Mouse (Mus musculus) neural tube, embryonic 15.5 days (tissue): ENCODE data around the gene Dlk2. TPM values are rescaled to one million over a fixed set of nuclear protein-coding genes. Genes with fewer than 3 reads are reported as not detected.

Experiments
- ATAC-seq: fragments of 200-750 bp; cut with Nextera tagmentation; 2 replicates; pipeline ENCODE4 v1.8.0; 2017; ENCODE audit warnings: mild to moderate bottlenecking, moderate TSS enrichment, moderate library complexity; ENCODE audit not compliant: low FRiP score
- H3K27ac ChIP-seq: fragments of 300-500 bp; sonication (generic); replicated peaks from 2 replicates; pipeline ENCODE4 v1.5.1; 2015; ENCODE audit warnings: mild to moderate bottlenecking, inconsistent platforms
- H3K27me3 ChIP-seq: fragments of 300-500 bp; sonication (generic); replicated peaks from 2 replicates; pipeline ENCODE4 v1.6.1; 2015; ENCODE audit warnings: inconsistent platforms
- H3K36me3 ChIP-seq: fragments of 300-500 bp; sonication (generic); 2 replicates; pipeline ENCODE4 v1.6.1; 2015; ENCODE audit warnings: inconsistent platforms
- H3K4me1 ChIP-seq: fragments of 300-500 bp; sonication (generic); 2 replicates; pipeline ENCODE4 v1.6.1; 2015; ENCODE audit warnings: inconsistent platforms
- H3K4me2 ChIP-seq: fragments of 300-500 bp; sonication (generic); 2 replicates; pipeline ENCODE4 v1.6.1; 2015; ENCODE audit warnings: inconsistent platforms, mild to moderate bottlenecking, moderate library complexity
- H3K4me3 ChIP-seq: fragments of 300-500 bp; sonication (generic); replicated peaks from 2 replicates; pipeline ENCODE4 v1.5.1; 2015; ENCODE audit warnings: mild to moderate bottlenecking, inconsistent platforms
- H3K9ac ChIP-seq: fragments of 300-500 bp; sonication (generic); replicated peaks from 2 replicates; pipeline ENCODE4 v1.6.1; 2015; ENCODE audit warnings: mild to moderate bottlenecking, inconsistent platforms
- H3K9me3 ChIP-seq: fragments of 300-500 bp; sonication (generic); replicated peaks from 2 replicates; pipeline ENCODE4 v1.6.1; 2016; ENCODE audit warnings: inconsistent platforms
- WGBS: fragments of 180-500 bp; shearing (Covaris S2); methylation state at CpG from one replicate; pipeline ENCODE4 v1.1.7; 2015; ENCODE audit warnings: mixed read lengths; 5-methylcytosine and 5-hydroxymethylcytosine counted together
- polyA plus RNA-seq: library from polyadenylated mRNA; unstranded; fragments of >200 nt; fragmentation: Nextera tagmentation; extraction: Ambion mirVana; gene quantifications from 2 replicates; pipeline ENCODE4 v1.2.1, GENCODE M21; 2015

Dlk2 gene
- polyA plus RNA-seq, 1 experiment from 2014 or later: 27.4 TPM

DNA sequence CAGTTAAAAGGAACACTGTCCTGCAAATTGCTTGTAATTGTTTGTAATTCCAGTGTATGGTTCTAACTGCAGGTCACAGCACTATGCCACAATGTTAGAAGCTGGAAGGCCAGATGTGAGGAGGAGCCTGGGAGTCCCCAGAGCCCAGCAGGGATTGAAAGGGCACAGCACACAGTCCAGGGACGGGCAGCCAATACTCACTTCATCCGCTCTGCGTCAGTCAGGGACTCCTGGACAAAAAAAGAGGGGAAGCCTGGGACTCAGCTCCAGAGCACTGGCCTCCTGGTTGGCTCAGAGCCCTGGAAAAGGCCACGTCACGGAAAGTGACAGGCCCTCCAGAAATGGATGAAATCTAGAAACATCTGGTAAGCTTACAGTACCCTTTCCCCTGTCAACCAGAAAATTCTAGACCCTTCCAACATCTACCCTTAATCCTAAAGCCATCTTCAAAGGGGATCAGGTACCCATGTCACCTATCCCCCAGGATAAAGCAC is 35.0 kb upstream of the Dlk2 start:
- WGBS: 91% methylated on average over 5 of the region's 5 CpGs
- 0 out of 2 replicates have a peak, but pooled peaks cover 3% of the 10 kb centered on the region for H3K4me1 ChIP-seq
- no peak for ATAC-seq
- H3K4me3 ChIP-seq: no peak overlapping the region
- no peak overlapping the region for H3K4me2 ChIP-seq
- no peaks in the 10 kb centered on the region for H3K9me3 ChIP-seq
- H3K36me3 ChIP-seq: peaks cover 68% of the 10 kb centered on the region
- H3K27me3 ChIP-seq: no peaks in the 10 kb centered on the region
- no peak overlapping the region for H3K9ac ChIP-seq
- no peak overlapping the region for H3K27ac ChIP-seq

DNA sequence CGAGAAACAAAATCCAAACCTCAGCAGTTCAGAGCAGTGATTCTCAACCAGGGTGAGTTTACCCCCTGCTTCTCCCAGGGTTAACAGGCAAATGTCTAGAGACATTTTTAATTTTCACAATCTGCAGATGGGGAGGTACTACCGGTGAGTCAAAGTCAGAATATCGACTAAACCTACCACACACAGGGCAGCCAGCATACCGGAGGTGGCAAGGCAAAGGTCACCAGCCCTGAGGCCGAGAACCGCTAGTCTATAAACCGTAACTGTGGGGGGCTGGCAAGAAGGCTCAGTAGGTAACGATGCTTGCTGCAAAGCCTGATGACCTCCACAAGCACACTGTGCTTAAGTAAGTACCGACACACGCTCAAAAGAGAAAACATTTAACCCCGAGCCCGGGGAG is 31.7 kb upstream of the Dlk2 start:
- 0 out of 2 replicates have a peak, but pooled peaks cover 3% of the 10 kb centered on the region for H3K4me1 ChIP-seq
- no peak overlapping the region for H3K27ac ChIP-seq
- no peak overlapping the region for H3K4me3 ChIP-seq
- no peak; the same call in 1 of the 2 replicates for ATAC-seq
- H3K36me3 ChIP-seq: peaks cover 41% of the 10 kb centered on the region
- WGBS: 89% methylated on average over 12 of the region's 12 CpGs
- H3K27me3 ChIP-seq: no peaks in the 10 kb centered on the region
- H3K9me3 ChIP-seq: no peaks in the 10 kb centered on the region
- H3K9ac ChIP-seq: no peak overlapping the region
- no peak overlapping the region for H3K4me2 ChIP-seq

DNA sequence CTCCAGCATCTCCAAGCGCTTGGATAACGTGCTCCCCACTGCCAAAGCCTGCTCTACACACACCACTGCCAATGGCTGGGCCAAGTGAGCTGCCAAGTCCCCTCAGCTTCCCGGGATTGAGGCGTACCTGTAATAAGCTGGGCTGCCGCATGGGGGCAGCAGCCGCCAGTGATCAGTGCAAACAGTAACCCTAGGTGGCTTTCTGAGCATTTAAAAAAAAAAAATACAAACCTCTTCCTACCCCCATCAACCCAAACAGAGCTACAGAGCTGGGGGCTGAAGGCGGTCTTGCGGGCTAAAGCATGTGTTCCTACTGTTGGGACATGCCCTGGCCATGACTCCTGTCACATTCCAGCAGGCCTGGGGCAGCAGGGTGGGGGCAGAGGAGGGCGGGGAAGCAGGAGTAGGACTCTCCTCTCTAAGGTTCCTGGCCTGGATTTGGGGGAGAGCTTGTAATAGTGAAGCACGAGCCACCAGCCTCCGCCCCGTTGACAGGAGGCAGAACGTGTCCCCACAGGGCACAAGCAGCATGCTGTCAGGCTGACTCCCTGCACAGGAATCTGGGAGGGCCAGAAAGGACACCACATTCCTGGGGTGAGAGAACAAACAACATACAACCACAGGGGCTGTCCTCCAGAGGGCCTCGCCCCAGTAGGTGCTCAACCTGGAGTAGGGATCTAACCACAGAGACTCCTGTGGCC is 31.2 kb upstream of the Dlk2 start:
- no peak overlapping the region for H3K4me2 ChIP-seq
- no peaks in the 10 kb centered on the region for H3K27me3 ChIP-seq
- no peak overlapping the region for H3K9ac ChIP-seq
- H3K27ac ChIP-seq: no peak overlapping the region
- 34% methylated on average over 14 of the region's 14 CpGs for WGBS
- no peaks in the 10 kb centered on the region for H3K9me3 ChIP-seq
- ATAC-seq: peak; percentile 58
- peaks cover 41% of the 10 kb centered on the region for H3K36me3 ChIP-seq
- H3K4me1 ChIP-seq: 0 out of 2 replicates have a peak, but pooled peaks cover 3% of the 10 kb centered on the region
- no peak overlapping the region for H3K4me3 ChIP-seq

DNA sequence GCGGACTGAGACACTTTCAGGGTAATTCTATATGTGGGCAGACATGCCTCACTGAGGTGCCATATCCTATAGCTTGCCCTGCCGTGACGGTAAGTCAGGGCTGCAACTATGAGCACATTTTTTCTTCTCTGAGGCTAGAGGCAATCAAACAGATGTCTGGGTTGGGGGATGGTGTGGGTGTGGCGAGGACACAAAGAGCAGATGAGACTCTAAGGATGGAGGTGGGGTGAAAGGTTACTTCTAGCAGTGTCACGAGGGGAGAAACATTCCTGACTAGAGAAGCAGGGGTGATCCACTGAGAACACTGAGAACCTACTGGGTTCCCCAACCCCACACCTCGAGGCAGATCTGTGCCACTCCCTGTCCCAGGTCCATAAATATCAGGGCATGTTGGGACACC is 30.2 kb upstream of the Dlk2 start:
- WGBS: 62% methylated on average over 6 of the region's 6 CpGs
- Histone ChIP-seq H3K4me3 (no peak overlapping the region), H3K9ac (no peak overlapping the region), H3K4me1 (0 out of 2 replicates have a peak, but pooled peaks cover 3% of the 10 kb centered on the region), H3K4me2 (no peak overlapping the region), H3K27me3 (no peaks in the 10 kb centered on the region), H3K36me3 (peaks cover 41% of the 10 kb centered on the region), H3K9me3 (no peaks in the 10 kb centered on the region), H3K27ac (no peak overlapping the region)
- ATAC-seq: no peak

GRCm38 (mm10) chr17:46267511-46267910 is 29.7 kb upstream of the Dlk2 start:
- no peak overlapping the region for H3K4me2 ChIP-seq
- 91% methylated on average over 7 of the region's 7 CpGs for WGBS
- H3K9me3 ChIP-seq: no peaks in the 10 kb centered on the region

GRCm38 (mm10) chr17:46268026-46268720 is 29.0 kb upstream of the Dlk2 start:
- peaks cover 29% of the 10 kb centered on the region for H3K36me3 ChIP-seq
- ATAC-seq: no peak
- no peak overlapping the region for H3K9ac ChIP-seq
- H3K27me3 ChIP-seq: no peaks in the 10 kb centered on the region
- H3K9me3 ChIP-seq: no peaks in the 10 kb centered on the region
- H3K4me2 ChIP-seq: no peak overlapping the region
- 86% methylated on average over 10 of the region's 10 CpGs for WGBS
- no peak overlapping the region for H3K27ac ChIP-seq
- H3K4me3 ChIP-seq: no peak overlapping the region
- 0 out of 2 replicates have a peak, but pooled peaks cover 3% of the 10 kb centered on the region for H3K4me1 ChIP-seq

More at GRCm38 (mm10) chr17:46267511-46267910, 29.7 kb upstream of the Dlk2 start:
- Histone ChIP-seq H3K36me3 (peaks cover 35% of the 10 kb centered on the region), H3K9ac (no peak overlapping the region), H3K4me1 (0 out of 2 replicates have a peak, but pooled peaks cover 3% of the 10 kb centered on the region), H3K27ac (no peak overlapping the region), H3K4me3 (no peak overlapping the region), H3K27me3 (no peaks in the 10 kb centered on the region)
- no peak for ATAC-seq

- H3K27ac ChIP-seq: no peak overlapping the region
- 0 out of 2 replicates have a peak, but pooled peaks cover 5% of the 10 kb centered on the region for H3K4me1 ChIP-seq
- H3K9me3 ChIP-seq: no peaks in the 10 kb centered on the region
- H3K27me3 ChIP-seq: no peaks in the 10 kb centered on the region
- H3K4me2 ChIP-seq: no peak overlapping the region
- H3K4me3 ChIP-seq: no peak overlapping the region
- H3K9ac ChIP-seq: no peak overlapping the region
- WGBS: 84% methylated on average over 19 of the region's 19 CpGs
- no peak for ATAC-seq
- peaks cover 14% of the 10 kb centered on the region for H3K36me3 ChIP-seq
Measured at GRCm38 (mm10) chr17:46269771-46270534, 27.3 kb upstream of the Dlk2 start.

GRCm38 (mm10) chr17:46272058-46272457 is 25.2 kb upstream of the Dlk2 start:
- H3K9me3 ChIP-seq: no peaks in the 10 kb centered on the region
- ATAC-seq: no peak
- 74% methylated on average over 2 of the region's 2 CpGs for WGBS

GRCm38 (mm10) chr17:46272675-46273074 is 24.5 kb upstream of the Dlk2 start:
- Histone ChIP-seq H3K4me2 (no peak overlapping the region), H3K27me3 (no peaks in the 10 kb centered on the region), H3K9me3 (no peaks in the 10 kb centered on the region), H3K27ac (no peak overlapping the region), H3K36me3 (peaks cover 14% of the 10 kb centered on the region), H3K9ac (no peak overlapping the region), H3K4me3 (no peak overlapping the region), H3K4me1 (0 out of 2 replicates have a peak, but pooled peaks cover 2% of the 10 kb centered on the region)
- WGBS: 90% methylated on average over 5 of the region's 5 CpGs
- ATAC-seq: no peak

More at GRCm38 (mm10) chr17:46272058-46272457, 25.2 kb upstream of the Dlk2 start:
- no peak overlapping the region for H3K27ac ChIP-seq
- peaks cover 14% of the 10 kb centered on the region for H3K36me3 ChIP-seq
- H3K27me3 ChIP-seq: no peaks in the 10 kb centered on the region
- H3K9ac ChIP-seq: no peak overlapping the region
- H3K4me2 ChIP-seq: no peak overlapping the region
- 0 out of 2 replicates have a peak, but pooled peaks cover 2% of the 10 kb centered on the region for H3K4me1 ChIP-seq
- H3K4me3 ChIP-seq: no peak overlapping the region

DNA sequence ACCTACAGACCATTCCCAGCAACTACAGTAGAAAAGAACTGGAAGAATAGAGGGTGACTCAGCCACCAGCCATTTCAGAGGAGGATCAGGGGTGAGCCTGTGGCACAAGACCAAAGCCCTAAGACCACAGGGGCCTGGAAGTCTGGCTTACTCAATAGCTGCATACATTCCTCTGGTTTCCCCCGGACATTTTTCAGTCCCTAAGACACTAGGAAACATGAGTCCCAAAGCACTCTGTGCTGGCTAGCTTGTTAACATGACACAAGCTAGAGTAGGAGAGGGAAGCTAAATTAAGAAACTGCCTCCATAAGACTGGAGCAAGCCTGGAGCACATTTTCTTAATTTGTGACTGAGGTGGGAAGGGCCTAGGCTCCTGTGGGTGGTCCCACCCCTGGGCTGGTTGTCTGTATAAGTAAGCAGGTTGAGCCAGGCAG is 23.4 kb upstream of the Dlk2 start:
- Histone ChIP-seq H3K9me3 (no peaks in the 10 kb centered on the region), H3K27me3 (no peaks in the 10 kb centered on the region), H3K4me1 (0 out of 2 replicates have a peak, but pooled peaks cover 2% of the 10 kb centered on the region), H3K4me3 (no peak overlapping the region), H3K9ac (no peak overlapping the region), H3K4me2 (no peak overlapping the region), H3K27ac (no peak overlapping the region), H3K36me3 (peaks cover 19% of the 10 kb centered on the region)
- 79% methylated on average over 1 of the region's 1 CpGs for WGBS
- ATAC-seq: no peak

DNA sequence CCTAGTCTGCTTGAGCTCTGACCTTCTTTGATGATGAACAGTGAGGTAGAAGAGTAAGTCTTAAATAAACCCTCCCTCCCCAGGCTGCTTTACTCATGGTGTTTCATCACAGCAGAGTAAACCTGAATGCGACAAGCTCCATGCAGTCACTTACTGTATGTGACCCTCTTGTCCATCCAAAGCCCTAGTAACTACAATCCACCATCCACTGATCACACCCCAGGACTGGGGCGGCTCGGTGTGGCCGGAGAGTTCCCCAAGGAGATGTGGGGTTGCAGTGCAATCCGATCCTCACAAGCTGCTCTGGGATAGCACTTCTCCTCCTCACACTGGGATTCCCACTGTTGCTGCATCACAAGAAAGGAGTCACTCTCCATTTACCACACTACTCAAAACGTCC is 22.8 kb upstream of the Dlk2 start:
- WGBS: 85% methylated on average over 6 of the region's 6 CpGs
- Histone ChIP-seq H3K27me3 (no peaks in the 10 kb centered on the region), H3K9me3 (no peaks in the 10 kb centered on the region), H3K4me3 (no peak overlapping the region), H3K36me3 (peaks cover 25% of the 10 kb centered on the region), H3K4me1 (0 out of 2 replicates have a peak, but pooled peaks cover 2% of the 10 kb centered on the region), H3K4me2 (no peak overlapping the region), H3K9ac (no peak overlapping the region), H3K27ac (no peak overlapping the region)
- no peak for ATAC-seq
